20 mouse cellular contexts compared by ENCODE assay signal in the genomic region with DNA sequence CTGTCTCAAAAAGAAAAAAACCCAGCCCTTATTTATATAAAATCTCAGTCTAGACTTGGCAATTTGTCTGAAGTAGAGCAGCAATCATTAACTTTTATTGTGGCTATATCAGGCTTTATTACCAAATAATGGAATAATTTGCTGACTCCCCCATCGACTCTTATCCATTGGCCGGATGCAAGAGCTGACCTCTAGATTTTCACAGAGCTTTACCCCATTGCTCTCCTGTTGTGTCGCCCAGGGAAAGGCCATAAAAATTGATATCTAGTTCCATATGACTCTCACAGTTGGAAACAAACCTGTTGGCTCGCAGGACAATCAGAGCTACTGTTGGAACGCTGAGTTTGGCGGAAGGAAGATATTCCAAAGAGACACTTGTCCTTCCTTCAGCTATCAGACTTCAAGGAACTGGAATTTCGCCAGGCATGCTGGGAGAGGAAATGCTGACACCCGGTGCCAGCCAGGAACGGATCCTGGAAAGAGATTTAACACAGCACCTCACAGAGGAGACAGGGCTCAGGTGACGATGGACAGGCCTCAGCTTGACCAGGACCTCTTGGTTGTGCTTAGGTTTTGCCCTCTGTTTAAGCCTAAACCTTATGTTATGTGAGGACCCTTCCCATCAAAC. TPM values are rescaled to one million over a fixed set of nuclear protein-coding genes. Genes with fewer than 3 reads are reported as not detected.
DNase-seq lines count a peak whose midpoint lies in the region; ATAC-seq and TF ChIP-seq lines count a peak whose summit lies in the region.
"Had no signal": no experiment of that assay in that cellular context is flagged by ENCODE, and none has a peak within 500 bp of the region (broad histone marks: within the 10 kb centered on the region; RNA-seq: fewer than 3 reads in every experiment).

No protein-coding gene starts in this region.

- no peak for TF ChIP-seq POLR2A in liver, adult 2 months (IDR thresholded peaks at IDR 0.05; ENCODE audit: extremely low read depth, insufficient read depth, low read length)

- TF ChIP-seq CTCF in liver, adult 2 months (IDR thresholded peaks at IDR 0.05; ENCODE audit: low read depth, low read length) = no peak

- peaks cover 23% of the 10 kb centered on the region for H3K4me1 ChIP-seq in liver, adult 2 months (ENCODE audit: control insufficient read depth, insufficient read depth, low read length)
- peaks cover 13% of the 10 kb centered on the region; the same call in 1 of the 2 replicates for H3K4me1 ChIP-seq in neural tube, embryonic 14.5 days (ENCODE audit: control insufficient read depth, insufficient read depth, low read length)
- H3K4me1 ChIP-seq: midbrain, embryonic 15.5 days had no signal

- DNase-seq in heart, adult 11 months = peak; percentile 78
- no peak for DNase-seq in heart, adult 9 months (ENCODE audit: low spot score in 2 of 2)
- DNase-seq in liver, adult 2 months (ENCODE audit: extremely low read depth, low read depth, low spot score) = peak; percentile 65
- DNase-seq in liver = no peak
- DNase-seq in neural tube, embryonic 10.5 days (ENCODE audit: extremely low spot score, low spot score) = no peak
- no peak for DNase-seq in adrenal gland, postnatal 25 days
- DNase-seq: forebrain, postnatal 0 days; heart, adult 18-20 months; heart, postnatal 36 days; kidney, adult 11 months; layer of hippocampus, postnatal 36 days; thymus, adult 2 months had no signal

- 40% methylated on average over 10 of the region's 10 CpGs for WGBS in liver, adult 2 months
- 63% methylated on average over 10 of the region's 10 CpGs for WGBS in neural tube, embryonic 14.5 days

- H3K27me3 ChIP-seq in liver, adult 2 months (ENCODE audit: control insufficient read depth, insufficient read depth, low read length) = no peaks in the 10 kb centered on the region
- no peaks in the 10 kb centered on the region for H3K27me3 ChIP-seq in neural tube, embryonic 14.5 days (ENCODE audit: control insufficient read depth, insufficient read depth, low read length)
- H3K27me3 ChIP-seq: limb, embryonic 15.5 days; midbrain, embryonic 15.5 days had no signal

- H3K9me3 ChIP-seq in neural tube, embryonic 14.5 days (ENCODE audit: control insufficient read depth, low read length) = no peaks in the 10 kb centered on the region
- H3K9me3 ChIP-seq: forebrain, embryonic 10.5 days; limb, embryonic 15.5 days; midbrain, embryonic 15.5 days had no signal

- H3K36me3 ChIP-seq in liver, adult 2 months (ENCODE audit: control insufficient read depth, insufficient read depth, low read length) = no peaks in the 10 kb centered on the region
- H3K36me3 ChIP-seq in neural tube, embryonic 14.5 days (ENCODE audit: control insufficient read depth, insufficient read depth, low read length) = no peaks in the 10 kb centered on the region
- H3K36me3 ChIP-seq: forebrain, embryonic 10.5 days; limb, embryonic 15.5 days; midbrain, embryonic 15.5 days had no signal

- H3K27ac ChIP-seq in liver, adult 2 months (replicated peaks; ENCODE audit: insufficient read depth, low read depth, low read length) = peak overlapping the region; percentile 99
- peak overlapping the region; percentile 7; the same call in 1 of the 2 replicates for H3K27ac ChIP-seq in neural tube, embryonic 14.5 days (ENCODE audit: low read depth, low read length)
- H3K27ac ChIP-seq: forebrain, embryonic 10.5 days; hindbrain, embryonic 14.5 days; layer of hippocampus, adult 2 months; limb, embryonic 15.5 days; midbrain, embryonic 15.5 days had no signal

- no peaks in the 10 kb centered on the region for H3K79me2 ChIP-seq in liver, adult 2 months (ENCODE audit: control insufficient read depth, insufficient read depth, low read length)

- H3K4me2 ChIP-seq in neural tube, embryonic 14.5 days (ENCODE audit: low read depth, low read length) = no peak overlapping the region
- H3K4me2 ChIP-seq: hindbrain, embryonic 14.5 days; limb, embryonic 15.5 days; midbrain, embryonic 15.5 days had no signal

- no peak overlapping the region; the same call in 1 of the 2 replicates for H3K9ac ChIP-seq in liver, adult 2 months (ENCODE audit: low read depth, low read length)
- H3K9ac ChIP-seq in neural tube, embryonic 14.5 days (replicated peaks; ENCODE audit: low read depth, low read length) = no peak overlapping the region
- H3K9ac ChIP-seq: forebrain, postnatal 0 days; hindbrain, embryonic 14.5 days; limb, embryonic 15.5 days; midbrain, embryonic 15.5 days had no signal

- no peak for ATAC-seq in neural tube, embryonic 14.5 days (ENCODE audit: low read depth)
- ATAC-seq: forebrain, postnatal 0 days; midbrain, embryonic 15.5 days had no signal

- no peak overlapping the region for H3K4me3 ChIP-seq in liver, adult 2 months (ENCODE audit: insufficient read depth, low read depth, low read length)
- no peak overlapping the region for H3K4me3 ChIP-seq in neural tube, embryonic 14.5 days (ENCODE audit: low read depth, low read length)
- H3K4me3 ChIP-seq: forebrain, embryonic 10.5 days; layer of hippocampus, adult 2 months; limb, embryonic 15.5 days; midbrain, embryonic 15.5 days; myocyte had no signal

RNA-seq across cellular contexts. Expression of gene Slc45a1, which starts 35.3 kb away (rescaled TPM):
- not detected in 2 replicates for total RNA-seq in liver, adult 2 months (2014; rRNA removed)
- not detected in 2 replicates for polyA plus RNA-seq in liver, adult 2 months (2012; rRNA removed)
- 33.8 and 43.8 TPM in 2 replicates for polyA plus RNA-seq in neural tube, embryonic 14.5 days (2014; fragmentation: Nextera tagmentation; extraction: Ambion mirVana)
- 0.46 and 0.67 TPM in 2 replicates for total RNA-seq in adrenal gland, postnatal 25 days (2021)
- total RNA-seq: heart, adult 18-20 months; heart, postnatal 36 days; megakaryocyte-erythroid progenitor cell, adult 5-6 weeks had no signal
- polyA plus RNA-seq: myocyte had no signal

Comparison
In these comparisons a context has a peak if more than half of its experiments do, and no peak if none do; other contexts are left out.
1. DNase-seq: peak in heart, adult 11 months (single experiment) and liver, adult 2 months (single experiment); none in heart, adult 9 months (0 of 2), liver (single experiment), neural tube, embryonic 10.5 days (single experiment) and adrenal gland, postnatal 25 days (single experiment).